Mouse (Mus musculus) kidney, embryonic 16.5 days (tissue): ENCODE results near the gene Tspan9. TPM values are rescaled to one million over a fixed set of nuclear protein-coding genes. Genes with fewer than 3 reads are reported as not detected.

Experiments
- ATAC-seq: fragments of 200-750 bp; cut with Nextera tagmentation; 2 replicates; pipeline ENCODE4 v1.8.0; 2017; ENCODE audit warnings: moderate TSS enrichment; ENCODE audit not compliant: low FRiP score, low TSS enrichment
- H3K27ac ChIP-seq: fragments of 300-500 bp; sonication (generic); 2 replicates; pipeline ENCODE4 v1.5.1; 2014; ENCODE audit warnings: low read length
- H3K27me3 ChIP-seq: fragments of 300-500 bp; sonication (generic); 2 replicates; pipeline ENCODE4 v1.6.1; 2014; ENCODE audit warnings: low read length, control low read depth, mixed read lengths; ENCODE audit not compliant: insufficient read depth
- H3K36me3 ChIP-seq: fragments of 300-500 bp; sonication (generic); 2 replicates; pipeline ENCODE4 v1.6.1; 2014; ENCODE audit warnings: low read length, control low read depth, mixed read lengths; ENCODE audit not compliant: insufficient read depth
- H3K4me1 ChIP-seq: fragments of 300-500 bp; sonication (generic); 2 replicates; pipeline ENCODE4 v1.6.1; 2014; ENCODE audit warnings: low read length, control low read depth, mixed read lengths; ENCODE audit not compliant: insufficient read depth
- H3K4me2 ChIP-seq: fragments of 300-500 bp; sonication (generic); replicated peaks from 2 replicates; pipeline ENCODE4 v1.6.1; 2014; ENCODE audit warnings: low read depth, low read length
- H3K4me3 ChIP-seq: fragments of 300-500 bp; sonication (generic); 2 replicates; pipeline ENCODE4 v1.5.1; 2014; ENCODE audit warnings: mild to moderate bottlenecking, low read length
- H3K9ac ChIP-seq: fragments of 300-500 bp; sonication (generic); replicated peaks from 2 replicates; pipeline ENCODE4 v1.6.1; 2014; ENCODE audit warnings: low read length
- H3K9me3 ChIP-seq: fragments of 300-500 bp; sonication (generic); 2 replicates; pipeline ENCODE4 v1.6.1; 2016; ENCODE audit warnings: low read length, control low read depth
- WGBS: fragments of 180-500 bp; shearing (Covaris S2); extraction: QIAGEN DNeasy Blood & Tissue Kit; methylation state at CpG from one replicate; pipeline ENCODE4 v1.1.7; 2014; 5-methylcytosine and 5-hydroxymethylcytosine counted together
- polyA plus RNA-seq: library from polyadenylated mRNA; unstranded; fragments of >200 nt; fragmentation: Nextera tagmentation; extraction: Ambion mirVana; gene quantifications from 2 replicates; pipeline ENCODE4 v1.2.1, GENCODE M21; 2015

Tspan9 gene
- polyA plus RNA-seq, 1 experiment from 2014 or later = 147 TPM

DNA sequence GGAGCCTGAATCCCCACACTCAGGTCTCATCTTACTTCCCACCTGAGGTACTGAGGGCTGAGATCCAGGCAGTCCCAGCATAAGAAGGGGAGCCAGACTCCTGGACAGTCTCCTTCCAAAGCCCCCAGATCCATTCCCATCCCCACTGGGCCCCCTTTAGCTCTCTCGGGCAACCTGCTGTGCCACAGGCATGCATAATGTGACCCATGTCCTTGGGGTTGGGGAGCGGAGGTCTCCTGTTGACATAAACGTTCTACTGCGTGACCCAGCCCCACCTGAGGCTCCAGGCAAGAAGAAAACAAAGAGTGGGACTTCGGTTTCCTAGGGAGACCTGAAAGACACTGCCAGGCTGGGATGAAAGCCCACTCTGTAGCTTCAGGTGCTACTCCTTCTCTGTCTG is 172.5 kb downstream of the Tspan9 start:
- Histone ChIP-seq H3K36me3 (peaks cover 8% of the 10 kb centered on the region), H3K9ac (no peak overlapping the region), H3K27ac (no peak overlapping the region), H3K27me3 (no peaks in the 10 kb centered on the region), H3K4me2 (no peak overlapping the region), H3K4me3 (no peak overlapping the region), H3K4me1 (peaks cover 20% of the 10 kb centered on the region), H3K9me3 (no peaks in the 10 kb centered on the region)
- WGBS = 53% methylated on average over 5 of the region's 5 CpGs
- ATAC-seq = no peak

DNA sequence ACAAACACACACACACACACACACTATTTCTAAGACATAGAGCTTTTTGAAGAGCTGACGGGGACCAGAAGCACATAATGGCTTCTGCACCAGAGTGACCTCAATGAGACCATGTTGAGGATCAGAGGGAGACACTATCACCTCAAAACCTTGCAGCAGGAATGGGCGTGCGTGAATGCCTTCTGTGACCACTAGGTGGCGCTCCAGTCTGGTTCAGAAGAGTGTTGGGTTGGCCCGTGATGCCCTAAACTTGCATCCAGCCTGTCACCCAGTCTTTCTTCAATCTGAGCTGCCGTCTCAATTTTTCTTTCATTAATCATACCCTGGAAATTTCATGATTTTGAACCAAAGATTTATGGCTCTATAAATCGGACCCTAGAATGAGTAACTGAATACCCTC is 173.3 kb downstream of the Tspan9 start:
- WGBS = 9% methylated on average over 7 of the region's 7 CpGs
- Histone ChIP-seq H3K27ac (no peak overlapping the region), H3K9me3 (no peaks in the 10 kb centered on the region), H3K4me2 (no peak overlapping the region), H3K27me3 (no peaks in the 10 kb centered on the region), H3K9ac (no peak overlapping the region), H3K4me3 (no peak overlapping the region), H3K36me3 (peaks cover 9% of the 10 kb centered on the region), H3K4me1 (peaks cover 18% of the 10 kb centered on the region)
- peak; percentile 28; the same call in 1 of the 2 replicates for ATAC-seq

DNA sequence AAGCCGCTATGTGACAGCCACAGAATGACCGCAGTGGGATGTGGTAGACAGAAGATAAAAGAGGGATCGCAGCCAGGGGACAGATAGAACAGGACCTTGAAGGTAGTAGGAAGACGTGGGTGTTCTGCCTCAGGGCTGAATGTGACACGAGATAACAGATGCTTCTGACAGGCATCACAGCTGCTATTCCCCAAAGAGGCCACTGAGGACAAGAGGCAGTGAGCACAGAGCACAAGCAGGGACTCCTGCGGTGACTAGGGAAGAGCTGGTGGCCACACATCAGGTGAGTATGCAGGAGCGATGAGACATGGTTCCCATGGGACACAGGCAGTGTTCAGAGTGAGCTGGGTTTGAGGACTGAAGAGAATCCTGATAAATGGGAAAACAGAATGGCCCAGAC is 173.7 kb downstream of the Tspan9 start:
- 82% methylated on average over 7 of the region's 7 CpGs for WGBS
- no peaks in the 10 kb centered on the region for H3K9me3 ChIP-seq
- H3K27ac ChIP-seq = no peak overlapping the region
- peaks cover 13% of the 10 kb centered on the region for H3K36me3 ChIP-seq
- ATAC-seq = no peak
- H3K4me1 ChIP-seq = peaks cover 15% of the 10 kb centered on the region
- H3K27me3 ChIP-seq = no peaks in the 10 kb centered on the region
- H3K9ac ChIP-seq = no peak overlapping the region
- H3K4me3 ChIP-seq = no peak overlapping the region
- H3K4me2 ChIP-seq = no peak overlapping the region

DNA sequence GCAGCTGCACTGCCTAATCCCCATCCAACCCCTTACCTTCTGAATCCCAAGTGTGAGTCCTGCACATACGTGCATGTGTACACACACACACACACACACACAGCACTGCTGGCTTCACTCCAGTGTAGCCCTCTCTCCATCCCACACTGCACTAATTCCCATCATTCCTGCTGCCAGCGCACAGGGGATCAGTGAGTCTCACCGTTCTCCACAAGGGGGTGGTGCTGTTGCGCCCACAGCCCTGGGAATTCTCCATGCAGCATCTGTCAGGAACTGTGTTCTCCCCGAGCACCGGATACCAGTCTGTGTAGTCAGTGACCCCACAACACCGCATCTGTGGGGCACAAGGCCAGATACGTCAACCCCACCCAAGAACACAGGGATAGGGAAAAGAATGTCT is 177.9 kb downstream of the Tspan9 start:
- no peak overlapping the region for H3K27ac ChIP-seq
- no peak overlapping the region for H3K4me2 ChIP-seq
- 57% methylated on average over 8 of the region's 8 CpGs for WGBS
- no peak overlapping the region for H3K4me3 ChIP-seq
- no peak overlapping the region for H3K9ac ChIP-seq
- no peak for ATAC-seq
- peaks cover 30% of the 10 kb centered on the region for H3K36me3 ChIP-seq
- H3K9me3 ChIP-seq = no peaks in the 10 kb centered on the region
- H3K4me1 ChIP-seq = no peaks in the 10 kb centered on the region
- H3K27me3 ChIP-seq = no peaks in the 10 kb centered on the region

DNA sequence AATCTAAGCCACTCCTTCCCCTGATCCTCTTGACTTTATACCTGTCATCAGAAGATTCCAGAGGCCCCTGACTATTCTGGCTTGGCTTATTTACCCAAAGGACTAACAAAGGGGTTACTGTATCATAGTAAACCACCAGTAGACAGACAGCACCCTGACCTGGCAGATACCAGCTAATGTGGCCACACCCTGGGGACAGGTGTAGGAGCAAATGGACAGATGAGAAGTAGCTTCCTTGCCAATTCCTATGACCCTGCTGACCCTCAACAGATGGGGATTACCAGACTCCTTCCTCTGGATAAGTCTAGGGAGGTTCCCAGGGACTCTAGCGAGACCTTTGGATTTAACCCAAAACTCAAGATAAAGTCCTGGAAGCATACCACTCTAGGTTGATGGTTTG is 183.2 kb downstream of the Tspan9 start:
- H3K27ac ChIP-seq = no peak overlapping the region
- H3K4me3 ChIP-seq = no peak overlapping the region
- no peaks in the 10 kb centered on the region for H3K9me3 ChIP-seq
- H3K27me3 ChIP-seq = no peaks in the 10 kb centered on the region
- peaks cover 22% of the 10 kb centered on the region for H3K36me3 ChIP-seq
- 86% methylated on average over 1 of the region's 1 CpGs for WGBS
- H3K4me1 ChIP-seq = no peaks in the 10 kb centered on the region
- no peak overlapping the region for H3K9ac ChIP-seq
- no peak for ATAC-seq
- H3K4me2 ChIP-seq = no peak overlapping the region

DNA sequence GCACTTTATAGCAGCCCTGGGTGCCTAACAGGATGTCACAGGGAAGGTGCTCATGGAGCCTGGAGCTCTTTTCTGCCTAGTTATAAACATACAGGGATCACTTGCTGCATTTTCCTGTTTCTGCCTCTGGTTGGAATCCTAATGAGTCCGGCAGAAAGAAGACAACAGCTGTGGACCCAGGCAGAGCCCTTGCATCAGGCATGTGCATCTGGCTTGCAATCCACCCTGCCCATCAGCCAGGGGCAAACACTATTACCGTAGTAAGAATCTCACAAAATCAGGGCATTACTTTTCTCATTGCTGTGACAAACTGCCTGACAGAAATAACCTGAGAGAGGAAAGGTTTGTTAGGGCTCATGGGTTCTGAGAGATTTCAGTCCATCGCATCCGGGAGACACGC is 187.2 kb downstream of the Tspan9 start:
- ATAC-seq = no peak
- Histone ChIP-seq H3K4me1 (no peaks in the 10 kb centered on the region), H3K27ac (no peak overlapping the region), H3K4me2 (no peak overlapping the region), H3K9ac (no peak overlapping the region), H3K9me3 (no peaks in the 10 kb centered on the region), H3K4me3 (no peak overlapping the region), H3K27me3 (no peaks in the 10 kb centered on the region), H3K36me3 (0 out of 2 replicates have a peak, but pooled peaks cover 1% of the 10 kb centered on the region)
- 71% methylated on average over 5 of the region's 5 CpGs for WGBS

DNA sequence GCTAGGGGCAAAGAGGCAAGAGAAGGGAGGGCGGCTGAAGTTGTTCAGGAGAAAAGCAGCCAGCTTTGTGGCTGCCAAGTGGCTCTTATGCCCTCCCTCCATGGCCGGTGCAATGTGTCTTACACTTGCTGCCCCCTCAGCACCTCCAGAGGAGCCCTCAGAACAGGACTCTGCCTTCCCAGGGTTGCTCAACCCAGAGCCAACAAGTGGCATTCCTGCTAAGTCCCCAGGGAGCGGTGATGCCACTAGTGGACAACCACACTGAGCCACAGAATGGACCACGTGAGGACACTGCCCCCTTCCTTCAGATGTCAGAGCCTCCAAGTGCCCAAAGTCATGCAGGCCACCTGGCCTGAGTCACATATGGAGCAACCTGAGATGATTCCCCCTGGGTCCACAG is 190.3 kb downstream of the Tspan9 start:
- Histone ChIP-seq H3K36me3 (no peaks in the 10 kb centered on the region), H3K4me2 (no peak overlapping the region), H3K4me1 (no peaks in the 10 kb centered on the region), H3K9ac (no peak overlapping the region), H3K4me3 (no peak overlapping the region), H3K27ac (no peak overlapping the region), H3K9me3 (no peaks in the 10 kb centered on the region), H3K27me3 (no peaks in the 10 kb centered on the region)
- 70% methylated on average over 4 of the region's 4 CpGs for WGBS
- ATAC-seq = no peak

DNA sequence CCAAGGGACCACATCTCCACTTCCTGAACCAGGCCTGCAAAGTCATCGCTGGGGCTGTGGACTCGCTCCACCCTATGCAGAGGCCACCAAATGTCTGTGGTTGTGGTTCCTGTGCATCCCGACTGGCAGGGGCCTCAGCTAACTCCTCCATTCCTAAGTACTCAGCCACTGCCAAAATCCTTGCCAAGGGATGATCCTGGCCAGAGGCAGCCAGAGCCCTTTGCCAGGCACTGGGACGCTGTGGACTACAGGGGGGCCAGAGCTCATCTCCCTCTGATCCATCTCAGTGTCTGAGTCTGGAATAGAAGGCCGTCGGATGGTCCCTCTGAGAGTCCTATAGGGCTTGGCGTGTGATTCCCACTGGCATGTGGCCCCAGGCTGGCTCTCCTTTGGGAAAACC is 193.5 kb downstream of the Tspan9 start:
- WGBS = 91% methylated on average over 7 of the region's 7 CpGs
- ATAC-seq = no peak

DNA sequence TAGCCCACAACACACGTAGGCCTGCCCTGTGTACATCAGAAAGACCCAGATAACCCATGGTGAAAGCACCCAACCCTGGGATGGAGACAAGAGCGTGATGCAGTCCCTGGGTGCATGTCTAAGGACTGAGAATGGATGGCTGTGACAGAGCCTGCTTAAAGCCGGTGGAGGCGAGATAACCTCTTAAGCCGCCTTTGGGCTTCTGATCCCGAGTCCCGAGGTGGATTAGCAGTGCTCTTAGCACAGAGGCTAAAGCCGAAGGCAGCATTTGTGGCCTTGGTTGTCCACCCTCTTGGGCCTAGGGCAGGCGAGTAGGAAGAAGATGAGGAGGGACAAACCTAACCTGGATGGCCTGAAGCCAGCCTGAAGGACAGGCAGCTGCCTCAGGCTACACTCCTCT is 194.7 kb downstream of the Tspan9 start:
- no peak for ATAC-seq
- Histone ChIP-seq H3K36me3 (no peaks in the 10 kb centered on the region), H3K27ac (no peak overlapping the region), H3K4me3 (no peak overlapping the region), H3K9me3 (no peaks in the 10 kb centered on the region), H3K9ac (no peak overlapping the region), H3K4me1 (no peaks in the 10 kb centered on the region), H3K4me2 (no peak overlapping the region), H3K27me3 (no peaks in the 10 kb centered on the region)
- WGBS = 94% methylated on average over 9 of the region's 9 CpGs

More for the DNA sequence above, 193.5 kb downstream of the Tspan9 start:
- Histone ChIP-seq H3K4me3 (no peak overlapping the region), H3K27ac (no peak overlapping the region), H3K4me2 (no peak overlapping the region), H3K9ac (no peak overlapping the region), H3K9me3 (no peaks in the 10 kb centered on the region), H3K27me3 (no peaks in the 10 kb centered on the region), H3K36me3 (no peaks in the 10 kb centered on the region), H3K4me1 (no peaks in the 10 kb centered on the region)

DNA sequence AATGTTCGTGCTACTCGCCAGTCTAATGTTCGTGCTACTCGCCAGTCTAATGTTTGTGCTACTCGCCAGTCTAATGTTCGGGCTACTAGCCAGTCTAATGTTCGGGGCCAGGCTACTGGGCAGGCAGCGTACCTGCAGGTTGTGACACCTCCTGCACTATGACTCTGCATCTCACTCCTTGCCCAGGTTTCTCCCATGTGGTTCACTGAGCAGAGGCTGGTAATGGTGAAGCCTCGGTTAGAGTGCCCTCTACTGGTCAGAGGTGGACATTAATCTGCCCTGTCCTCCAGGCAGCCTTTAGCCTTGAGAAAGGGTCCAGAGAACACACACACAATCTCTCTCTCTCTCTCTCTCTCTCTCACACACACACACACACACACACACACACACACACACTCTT is 197.7 kb downstream of the Tspan9 start:
- Histone ChIP-seq H3K27ac (no peak overlapping the region), H3K27me3 (no peaks in the 10 kb centered on the region), H3K9ac (no peak overlapping the region), H3K4me3 (no peak overlapping the region), H3K4me2 (no peak overlapping the region), H3K36me3 (no peaks in the 10 kb centered on the region), H3K4me1 (no peaks in the 10 kb centered on the region), H3K9me3 (no peaks in the 10 kb centered on the region)
- WGBS = 54% methylated on average over 9 of the region's 9 CpGs
- ATAC-seq = peak; percentile 85; the same call in 1 of the 2 replicates

DNA sequence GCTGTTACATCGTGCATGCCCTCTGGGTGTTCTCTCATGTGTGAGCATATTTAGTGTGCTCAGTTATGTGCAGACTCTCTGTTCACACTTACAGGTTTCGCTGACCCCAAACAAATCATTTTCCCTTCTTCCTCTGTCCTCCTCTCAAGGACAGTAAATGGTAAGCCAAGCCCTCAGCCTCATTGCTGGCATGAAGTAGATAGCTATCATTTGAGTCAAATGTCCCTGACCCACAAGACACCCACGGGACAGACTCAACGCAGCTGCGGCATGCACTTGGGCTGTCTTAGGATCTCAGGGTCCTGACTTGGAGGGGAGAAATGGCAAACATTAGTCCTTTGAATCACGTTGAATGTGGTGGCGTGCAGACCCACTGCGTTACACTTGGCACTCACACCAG is 201.0 kb downstream of the Tspan9 start:
- Histone ChIP-seq H3K36me3 (no peaks in the 10 kb centered on the region), H3K4me2 (no peak overlapping the region), H3K27me3 (no peaks in the 10 kb centered on the region), H3K4me3 (no peak overlapping the region), H3K9ac (no peak overlapping the region), H3K27ac (no peak overlapping the region), H3K9me3 (no peaks in the 10 kb centered on the region), H3K4me1 (no peaks in the 10 kb centered on the region)
- no peak for ATAC-seq
- 83% methylated on average over 8 of the region's 8 CpGs for WGBS
